Mouse (Mus musculus): ENCODE measurements around the gene Magea2.
"Not testable (repeated sequence)": the region's sequence is repeated elsewhere in the genome, so short reads cannot be mapped to it uniquely, and the experiment has no call there.

Magea2 gene

GRCm38 (mm10) chrX:155093566-155093965 is at the start of gene Magea2:
Magea2 (minus strand) TSS chrX:155093666.
- DNase-seq (ENCODE audit: low spot score in 2 of 2), result not testable (repeated sequence)

- DNase-seq (ENCODE audit: low spot score in 2 of 2), result not testable (repeated sequence)
These were observed 34.8 kb upstream of the Magea2 start, which contains the start of gene Cldn34b2 for GRCm38 (mm10) chrX:155128312-155128711. Cldn34b2 (minus strand) TSS chrX:155128412.

- DNase-seq (ENCODE audit: low spot score in 2 of 2), result no peak
These were observed 4.6 kb upstream of the Magea2 start for GRCm38 (mm10) chrX:155098024-155098423.

- DNase-seq (ENCODE audit: low spot score in 2 of 2), result not testable (repeated sequence)
These were observed 3.8 kb downstream of the Magea2 start, which contains the start of gene Magea1 for GRCm38 (mm10) chrX:155089693-155090092. Magea1 (minus strand) TSS chrX:155089793.

- DNase-seq (ENCODE audit: low spot score in 2 of 2), result not testable (repeated sequence)
These were observed 30.4 kb downstream of the Magea2 start, which contains the start of gene Magea5 for GRCm38 (mm10) chrX:155063045-155063444. Magea5 (minus strand) TSS chrX:155063145.

GRCm38 (mm10) chrX:154995750-154996149 is 97.7 kb downstream of the Magea2 start, which contains the start of gene Magea8:
Magea8 (minus strand) TSS chrX:154995850.
- DNase-seq (ENCODE audit: low spot score in 2 of 2), result not testable (repeated sequence)

All from cerebellum, postnatal 4 days (tissue).